Mouse (Mus musculus): ENCODE measurements around the gene Sh2b3.

Gene Sh2b3

GRCm38 (mm10) chr5:121837441-121838340 lies at the start of gene Sh2b3:
Gene Sh2b3, minus strand, starts transcription at chr5:121837646.
- in situ Hi-C loops (cut with MboI, MseI) = loop anchor here (25.0 kb wide), 2 partner anchors 525 to 1325 kb away; partner anchors contain the start of genes Fam216a, Gpn3, Plbd2 and Rad9b

GRCm38 (mm10) chr5:121883356-121883755 lies 45.9 kb upstream of the Sh2b3 start:
- in situ Hi-C loops (cut with MboI, MseI) = no loop called here

- in situ Hi-C loops (cut with MboI, MseI) = no loop called here
These were observed 41.8 kb upstream of the Sh2b3 start for GRCm38 (mm10) chr5:121879211-121879610.

- in situ Hi-C loops (cut with MboI, MseI) = no loop called here
These were observed 41.3 kb upstream of the Sh2b3 start for GRCm38 (mm10) chr5:121878703-121879102.

GRCm38 (mm10) chr5:121876901-121877300 lies 39.5 kb upstream of the Sh2b3 start:
- in situ Hi-C loops (cut with MboI, MseI) = no loop called here

- in situ Hi-C loops (cut with MboI, MseI) = no loop called here
These were observed 37.6 kb upstream of the Sh2b3 start for GRCm38 (mm10) chr5:121875041-121875440.

- in situ Hi-C loops (cut with MboI, MseI) = no loop called here
These were observed 34.7 kb upstream of the Sh2b3 start for GRCm38 (mm10) chr5:121872158-121872557.

GRCm38 (mm10) chr5:121871515-121872030 lies 34.1 kb upstream of the Sh2b3 start:
- in situ Hi-C loops (cut with MboI, MseI) = no loop called here

- in situ Hi-C loops (cut with MboI, MseI) = no loop called here
These were observed 33.4 kb upstream of the Sh2b3 start for GRCm38 (mm10) chr5:121870832-121871231.

GRCm38 (mm10) chr5:121867963-121868362 lies 30.5 kb upstream of the Sh2b3 start:
- in situ Hi-C loops (cut with MboI, MseI) = no loop called here

GRCm38 (mm10) chr5:121864330-121864729 lies 26.9 kb upstream of the Sh2b3 start:
- in situ Hi-C loops (cut with MboI, MseI) = no loop called here

- in situ Hi-C loops (cut with MboI, MseI) = no loop called here
These were observed 24.5 kb upstream of the Sh2b3 start for GRCm38 (mm10) chr5:121861964-121862363.

GRCm38 (mm10) chr5:121858427-121858826 lies 21.0 kb upstream of the Sh2b3 start:
- in situ Hi-C loops (cut with MboI, MseI) = no loop called here

- in situ Hi-C loops (cut with MboI, MseI) = no loop called here
These were observed 19.3 kb upstream of the Sh2b3 start for GRCm38 (mm10) chr5:121856740-121857139.

- in situ Hi-C loops (cut with MboI, MseI) = no loop called here
These were observed 17.3 kb upstream of the Sh2b3 start for GRCm38 (mm10) chr5:121854768-121855167.

GRCm38 (mm10) chr5:121853368-121854051 lies 16.1 kb upstream of the Sh2b3 start:
- in situ Hi-C loops (cut with MboI, MseI) = no loop called here

GRCm38 (mm10) chr5:121849478-121850349 lies 12.3 kb upstream of the Sh2b3 start:
- in situ Hi-C loops (cut with MboI, MseI) = loop anchor here (25.0 kb wide), 2 partner anchors 513 to 1337 kb away; partner anchors contain the start of genes Fam216a, Gpn3, Plbd2 and Rad9b

GRCm38 (mm10) chr5:121848743-121849142 lies 11.3 kb upstream of the Sh2b3 start, which contains the start of gene Pheta1:
Gene Pheta1, plus strand, starts transcription at chr5:121848984.
- in situ Hi-C loops (cut with MboI, MseI) = loop anchor here (25.0 kb wide), 2 partner anchors 514 to 1336 kb away; partner anchors contain the start of genes Fam216a, Gpn3, Plbd2 and Rad9b

GRCm38 (mm10) chr5:121848035-121848519 lies 10.6 kb upstream of the Sh2b3 start:
- in situ Hi-C loops (cut with MboI, MseI) = loop anchor here (25.0 kb wide), 2 partner anchors 514 to 1336 kb away; partner anchors contain the start of genes Fam216a, Gpn3, Plbd2 and Rad9b

GRCm38 (mm10) chr5:121847269-121847668 lies 9.8 kb upstream of the Sh2b3 start:
- in situ Hi-C loops (cut with MboI, MseI) = loop anchor here (25.0 kb wide), 2 partner anchors 515 to 1335 kb away; partner anchors contain the start of genes Fam216a, Gpn3, Plbd2 and Rad9b
